Mouse (Mus musculus): Measurements from ENCODE around the gene Ripply1.
"Not testable (repeated sequence)": the region's sequence is repeated elsewhere in the genome, so short reads cannot be mapped to it uniquely, and the experiment has no call there.

The Ripply1 gene

GRCm38 (mm10) chrX:139780988-139781387 lies 1.2 kb downstream of the Ripply1 start:
- DNase-seq (ENCODE audit: low spot score) = no peak

- DNase-seq (ENCODE audit: low spot score) = no peak
Measured at GRCm38 (mm10) chrX:139779401-139779800, 2.8 kb downstream of the Ripply1 start.

- DNase-seq (ENCODE audit: low spot score) = no peak
Measured at GRCm38 (mm10) chrX:139778886-139779285, 3.3 kb downstream of the Ripply1 start.

DNA sequence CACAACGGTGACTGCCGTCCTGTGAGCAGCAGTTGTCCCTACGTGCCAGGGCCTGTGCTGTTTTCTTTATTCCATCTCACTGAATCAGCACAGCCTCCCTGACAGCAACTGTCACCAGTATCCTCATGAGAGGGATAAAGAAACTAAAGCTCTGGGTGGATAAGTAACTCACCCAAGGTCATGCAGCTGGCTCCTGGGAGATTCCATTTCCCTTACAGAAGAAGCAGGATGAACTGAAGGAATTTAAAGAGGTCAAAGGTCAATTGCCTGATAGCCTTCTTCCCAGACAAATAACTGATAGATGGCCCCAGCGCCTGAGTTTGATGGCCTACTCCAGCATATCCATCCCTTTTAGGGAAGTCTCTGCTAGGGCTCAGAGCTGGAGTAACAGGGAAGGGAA lies 4.8 kb downstream of the Ripply1 start:
- no peak for DNase-seq (ENCODE audit: low spot score)

DNA sequence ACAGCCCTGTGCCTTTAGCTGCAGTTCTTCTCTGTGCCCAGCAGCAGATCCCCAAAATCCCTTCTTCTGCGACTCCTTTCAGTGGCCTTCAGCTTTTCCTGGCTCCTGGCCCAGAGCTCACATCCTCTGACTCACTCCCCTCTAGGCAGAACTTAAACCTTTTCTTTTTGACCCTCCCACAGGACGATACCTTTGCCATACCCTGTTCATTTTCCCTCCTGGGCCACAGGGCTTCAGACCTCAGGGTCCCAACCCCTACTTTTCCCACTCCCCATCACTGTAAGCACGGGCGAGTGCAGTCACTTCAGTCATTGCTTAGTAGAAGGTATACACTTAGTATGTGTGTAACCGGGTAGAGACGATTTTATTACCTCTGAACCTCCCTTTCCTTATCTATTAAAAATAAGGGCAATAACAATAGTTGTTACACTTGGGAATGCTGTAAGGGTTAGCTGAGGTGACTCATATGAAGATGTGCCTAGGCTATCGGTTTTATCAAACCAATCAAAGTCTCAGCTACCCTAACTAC lies 7.0 kb downstream of the Ripply1 start:
- DNase-seq (ENCODE audit: low spot score) = no peak

GRCm38 (mm10) chrX:139774309-139775083 lies 7.7 kb downstream of the Ripply1 start:
- peak; percentile 9 for DNase-seq (ENCODE audit: low spot score)

- DNase-seq (ENCODE audit: low spot score) = no peak
Measured at GRCm38 (mm10) chrX:139769975-139770637, 12.0 kb downstream of the Ripply1 start.

- no peak for DNase-seq (ENCODE audit: low spot score)
Measured at GRCm38 (mm10) chrX:139762546-139762945, 19.6 kb downstream of the Ripply1 start.

DNA sequence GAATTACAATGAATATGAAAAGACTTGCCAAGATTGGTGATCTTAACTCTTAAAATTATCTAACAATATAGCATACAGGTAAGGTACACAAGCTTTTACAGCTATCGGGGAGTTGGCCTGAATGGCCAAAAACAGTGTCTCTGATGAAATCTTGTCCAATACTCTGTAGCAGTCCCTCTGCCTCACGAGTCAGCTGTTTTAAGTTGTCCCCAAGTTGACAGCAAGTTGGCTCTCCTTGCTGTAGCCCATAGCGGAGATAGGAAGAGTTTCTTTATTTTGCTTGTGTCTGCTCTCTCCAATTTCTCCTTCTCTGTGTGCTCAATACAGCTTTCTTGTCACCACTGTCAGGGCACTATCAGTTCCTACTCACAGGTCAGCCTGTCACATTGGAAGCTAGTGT lies 23.5 kb downstream of the Ripply1 start:
- DNase-seq (ENCODE audit: low spot score) = not testable (repeated sequence)

GRCm38 (mm10) chrX:139751855-139752254 lies 30.3 kb downstream of the Ripply1 start:
- no peak for DNase-seq (ENCODE audit: low spot score)

DNA sequence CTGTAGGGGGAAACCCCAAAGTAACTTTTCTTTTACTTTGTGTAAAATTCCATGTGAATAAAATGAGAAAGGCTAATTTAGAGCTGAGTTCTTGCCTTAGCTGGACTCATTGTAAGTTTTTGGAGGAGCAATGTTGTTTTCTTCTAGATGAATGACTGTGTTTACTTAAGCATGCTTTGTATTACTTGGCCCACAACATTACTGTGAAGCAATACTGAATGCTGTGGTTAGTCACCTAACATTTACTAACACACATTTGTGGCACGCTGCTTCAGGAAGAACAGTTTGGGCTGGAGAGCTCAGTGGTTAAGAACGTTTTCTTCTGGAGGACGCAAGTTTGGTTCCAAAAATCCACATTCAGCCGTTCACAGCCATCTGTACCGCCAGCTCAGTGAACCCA lies 45.1 kb downstream of the Ripply1 start:
- DNase-seq (ENCODE audit: low spot score) = no peak

- DNase-seq (ENCODE audit: low spot score) = no peak
Measured at GRCm38 (mm10) chrX:139730541-139730940, 51.6 kb downstream of the Ripply1 start.
